Mouse (Mus musculus) embryonic facial prominence, embryonic 14.5 days (tissue): ENCODE measurements around the gene Agrp. TPM values are rescaled to one million over a fixed set of nuclear protein-coding genes. Genes with fewer than 3 reads are reported as not detected.

Source experiments
- ATAC-seq: fragments of 200-750 bp; cut with Nextera tagmentation; 2 replicates; pipeline ENCODE4 v1.8.0; 2017; ENCODE audit warnings: low read depth, moderate number of reproducible peaks, moderate TSS enrichment
- DNase-seq: peaks from one replicate; pipeline ENCODE4 v3.0.0-alpha.2; 2015; ENCODE audit warnings: low spot score
- H3K27ac ChIP-seq: fragments of 300-500 bp; sonication (generic); replicated peaks from 2 replicates; pipeline ENCODE4 v1.5.1; 2014; ENCODE audit warnings: low read depth, mild to moderate bottlenecking, low read length, moderate library complexity
- H3K27me3 ChIP-seq: fragments of 300-500 bp; sonication (generic); replicated peaks from 2 replicates; pipeline ENCODE4 v1.6.1; 2014; ENCODE audit warnings: low read length; ENCODE audit not compliant: control insufficient read depth, insufficient read depth
- H3K36me3 ChIP-seq: fragments of 300-500 bp; sonication (generic); 2 replicates; pipeline ENCODE4 v1.6.1; 2014; ENCODE audit warnings: low read length, mixed read lengths; ENCODE audit not compliant: control insufficient read depth, insufficient read depth
- H3K4me1 ChIP-seq: fragments of 300-500 bp; sonication (generic); 2 replicates; pipeline ENCODE4 v1.6.1; 2014; ENCODE audit warnings: antibody characterized with exemption, low read length; ENCODE audit not compliant: control insufficient read depth, insufficient read depth
- H3K4me2 ChIP-seq: fragments of 300-500 bp; sonication (generic); 2 replicates; pipeline ENCODE4 v1.6.1; 2014; ENCODE audit warnings: low read depth, mild to moderate bottlenecking, low read length, moderate library complexity, mixed read lengths
- H3K4me3 ChIP-seq: fragments of 300-500 bp; sonication (generic); 2 replicates; pipeline ENCODE4 v1.5.1; 2014; ENCODE audit warnings: low read depth, mild to moderate bottlenecking, low read length
- H3K9ac ChIP-seq: fragments of 300-500 bp; sonication (generic); 2 replicates; pipeline ENCODE4 v1.6.1; 2014; ENCODE audit warnings: low read depth, mild to moderate bottlenecking, low read length, moderate library complexity, mixed read lengths
- H3K9me3 ChIP-seq: fragments of 300-500 bp; sonication (generic); 2 replicates; pipeline ENCODE4 v1.6.1; 2016; ENCODE audit warnings: low read length; ENCODE audit not compliant: control insufficient read depth
- WGBS: fragments of 180-500 bp; shearing (Covaris S2); extraction: QIAGEN DNeasy Blood & Tissue Kit; methylation state at CpG from one replicate; pipeline ENCODE4 v1.1.7; 2014; 5-methylcytosine and 5-hydroxymethylcytosine counted together
- polyA plus RNA-seq: library from polyadenylated mRNA; unstranded; fragments of >200 nt; fragmentation: Nextera tagmentation; extraction: Ambion mirVana; gene quantifications from 2 replicates; pipeline ENCODE4 v1.2.1, GENCODE M21; 2014

Gene Agrp
- polyA plus RNA-seq, 1 experiment from 2014 or later: 1.7 TPM

GRCm38 (mm10) chr8:105620211-105620610, 17.0 kb downstream of the Agrp start:
- ATAC-seq (no peak), DNase-seq (no peak)
- Histone ChIP-seq H3K9me3 (no peaks in the 10 kb centered on the region), H3K27ac (no peak overlapping the region), H3K36me3 (peaks cover 85% of the 10 kb centered on the region), H3K4me3 (no peak overlapping the region), H3K4me1 (peaks cover 6% of the 10 kb centered on the region; the same call in 1 of the 2 replicates), H3K4me2 (no peak overlapping the region), H3K9ac (no peak overlapping the region), H3K27me3 (no peaks in the 10 kb centered on the region)
- 89% methylated on average over 19 of the region's 19 CpGs for WGBS

DNA sequence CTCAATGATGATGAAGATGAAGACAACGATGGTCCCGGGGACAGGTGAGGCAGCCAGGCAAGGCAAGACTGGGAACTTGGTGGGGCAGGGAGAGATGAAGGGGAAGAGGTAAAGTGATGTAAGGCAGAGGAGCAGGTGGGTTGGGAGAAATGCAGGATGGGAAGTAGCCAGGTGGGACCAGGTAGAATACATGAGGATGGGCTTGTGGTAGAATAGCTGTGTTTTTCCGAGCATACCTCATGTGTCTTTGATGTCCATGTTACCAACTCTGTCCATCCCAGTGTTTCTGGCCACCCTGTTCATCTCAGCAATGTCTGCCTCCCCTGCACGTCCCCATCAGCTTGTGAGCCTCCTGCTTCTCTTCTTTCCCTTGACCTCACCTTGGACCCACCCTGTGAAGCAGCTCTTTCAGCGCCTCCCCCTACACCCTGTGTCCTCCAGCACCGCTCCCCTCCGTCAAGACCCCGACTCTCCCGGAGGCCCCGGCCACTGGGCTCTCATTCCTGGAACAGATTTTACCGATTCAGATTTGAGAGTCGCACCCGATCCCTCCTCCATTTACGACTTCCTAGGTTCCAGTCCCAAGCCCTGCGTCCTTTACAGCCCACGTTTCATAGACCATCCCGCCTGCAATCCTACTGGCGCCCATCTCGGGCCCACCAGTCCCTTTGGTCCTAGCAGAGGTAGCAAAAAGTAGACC, 18.2 kb downstream of the Agrp start:
- no peak overlapping the region for H3K4me2 ChIP-seq
- DNase-seq (no peak), ATAC-seq (no peak)
- 93% methylated on average over 19 of the region's 19 CpGs for whole genome bisulfite sequencing
- peaks cover 6% of the 10 kb centered on the region; the same call in 1 of the 2 replicates for H3K4me1 ChIP-seq
- H3K27ac ChIP-seq: no peak overlapping the region
- no peak overlapping the region for H3K4me3 ChIP-seq
- no peaks in the 10 kb centered on the region for H3K9me3 ChIP-seq
- H3K27me3 ChIP-seq: no peaks in the 10 kb centered on the region
- peaks cover 85% of the 10 kb centered on the region for H3K36me3 ChIP-seq
- H3K9ac ChIP-seq: no peak overlapping the region

DNA sequence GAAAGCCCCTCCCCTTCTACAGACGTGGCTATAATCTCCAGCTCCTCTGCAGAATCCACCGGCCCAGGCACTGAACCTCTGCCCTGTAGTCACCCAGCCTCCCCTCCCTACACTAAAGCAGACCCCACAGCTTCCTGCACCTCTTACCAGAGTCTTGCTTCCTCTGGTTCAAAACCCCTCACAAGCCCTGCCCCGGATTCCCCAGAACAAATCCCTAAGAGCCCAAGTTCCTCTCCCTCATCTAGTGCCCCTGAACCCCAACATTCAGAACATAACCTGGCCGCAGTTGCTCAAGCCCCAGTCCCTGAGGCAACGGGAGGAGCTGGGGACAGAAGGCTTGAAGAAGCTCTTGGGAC, 18.9 kb downstream of the Agrp start:
- no peak overlapping the region for H3K9ac ChIP-seq
- 84% methylated on average over 5 of the region's 5 CpGs for WGBS
- H3K27me3 ChIP-seq: no peaks in the 10 kb centered on the region
- H3K4me1 ChIP-seq: peaks cover 5% of the 10 kb centered on the region
- H3K4me2 ChIP-seq: no peak overlapping the region
- peaks cover 83% of the 10 kb centered on the region for H3K36me3 ChIP-seq
- no peak overlapping the region for H3K4me3 ChIP-seq
- ATAC-seq (no peak), DNase-seq (no peak)
- no peaks in the 10 kb centered on the region for H3K9me3 ChIP-seq
- no peak overlapping the region for H3K27ac ChIP-seq

DNA sequence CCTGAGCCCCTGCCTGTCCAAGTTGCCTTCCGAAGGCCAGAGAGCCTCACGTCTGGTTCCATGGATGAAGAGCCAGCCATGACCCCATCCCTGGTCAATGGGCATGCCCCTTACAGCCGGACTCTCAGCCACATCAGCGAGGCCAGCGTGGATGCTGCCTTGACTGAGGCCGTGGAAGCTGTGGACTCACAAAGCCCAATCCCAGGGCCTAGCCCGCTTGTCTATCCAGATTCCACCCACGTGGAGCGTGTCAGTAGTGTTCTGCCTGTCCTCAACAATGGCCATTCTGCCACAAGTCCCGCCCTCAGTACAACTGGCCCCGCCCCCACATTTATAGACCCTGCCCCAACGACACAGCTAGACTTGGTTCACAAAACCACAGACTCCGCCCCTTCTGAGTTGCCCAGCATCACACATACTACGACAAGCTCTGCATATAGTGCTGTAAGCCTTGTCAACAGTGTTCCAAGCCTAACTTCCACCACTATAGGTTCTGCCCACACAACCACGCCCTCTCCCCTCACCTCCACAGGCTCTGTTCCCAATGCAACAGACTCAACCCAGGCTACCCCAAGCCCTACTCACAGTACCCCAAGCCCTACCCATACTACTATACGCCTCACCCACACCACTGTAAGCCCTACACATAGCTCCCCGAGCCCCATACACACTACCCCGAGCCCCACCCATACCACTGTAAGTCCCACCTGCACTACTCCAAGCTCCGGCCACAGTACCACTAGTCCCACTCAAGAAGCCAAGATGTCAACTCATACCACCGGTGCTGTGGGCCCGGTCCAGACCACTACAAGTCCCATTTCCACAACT, 19.5 kb downstream of the Agrp start:
- no peak overlapping the region for H3K9ac ChIP-seq
- WGBS: 88% methylated on average over 21 of the region's 21 CpGs
- H3K27ac ChIP-seq: no peak overlapping the region
- peaks cover 4% of the 10 kb centered on the region; the same call in 1 of the 2 replicates for H3K27me3 ChIP-seq
- H3K36me3 ChIP-seq: peaks cover 78% of the 10 kb centered on the region
- no peak overlapping the region for H3K4me3 ChIP-seq
- H3K9me3 ChIP-seq: no peaks in the 10 kb centered on the region
- peaks cover 6% of the 10 kb centered on the region for H3K4me1 ChIP-seq
- ATAC-seq (no peak), DNase-seq (no peak)
- H3K4me2 ChIP-seq: no peak overlapping the region

DNA sequence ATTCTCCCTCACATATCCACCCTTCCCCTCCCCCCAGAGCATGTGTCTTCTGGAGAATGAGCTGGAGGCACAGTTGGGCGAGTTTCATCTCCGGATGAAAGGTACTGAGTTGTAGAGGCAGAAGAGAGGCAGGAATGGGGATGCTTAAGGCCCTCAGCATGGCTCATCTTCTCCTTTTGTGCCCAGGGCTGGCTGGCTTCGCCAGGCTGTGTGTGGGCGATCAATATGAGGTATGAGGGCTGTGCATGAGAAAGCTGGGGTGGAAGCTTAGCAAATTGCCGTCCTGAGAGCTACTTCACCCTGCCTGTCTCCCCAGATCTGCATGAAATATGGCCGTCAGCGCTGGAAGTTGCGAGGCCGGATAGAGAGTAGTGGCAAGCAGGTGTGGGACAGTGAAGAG, 21.3 kb downstream of the Agrp start:
- no peak overlapping the region for H3K27ac ChIP-seq
- H3K36me3 ChIP-seq: peaks cover 61% of the 10 kb centered on the region
- ATAC-seq: no peak
- no peak overlapping the region for H3K4me2 ChIP-seq
- H3K9me3 ChIP-seq: no peaks in the 10 kb centered on the region
- H3K4me1 ChIP-seq: peaks cover 6% of the 10 kb centered on the region
- DNase-seq: no peak
- H3K9ac ChIP-seq: no peak overlapping the region
- peaks cover 14% of the 10 kb centered on the region; the same call in 1 of the 2 replicates for H3K27me3 ChIP-seq
- WGBS: 94% methylated on average over 9 of the region's 9 CpGs
- H3K4me3 ChIP-seq: no peak overlapping the region

DNA sequence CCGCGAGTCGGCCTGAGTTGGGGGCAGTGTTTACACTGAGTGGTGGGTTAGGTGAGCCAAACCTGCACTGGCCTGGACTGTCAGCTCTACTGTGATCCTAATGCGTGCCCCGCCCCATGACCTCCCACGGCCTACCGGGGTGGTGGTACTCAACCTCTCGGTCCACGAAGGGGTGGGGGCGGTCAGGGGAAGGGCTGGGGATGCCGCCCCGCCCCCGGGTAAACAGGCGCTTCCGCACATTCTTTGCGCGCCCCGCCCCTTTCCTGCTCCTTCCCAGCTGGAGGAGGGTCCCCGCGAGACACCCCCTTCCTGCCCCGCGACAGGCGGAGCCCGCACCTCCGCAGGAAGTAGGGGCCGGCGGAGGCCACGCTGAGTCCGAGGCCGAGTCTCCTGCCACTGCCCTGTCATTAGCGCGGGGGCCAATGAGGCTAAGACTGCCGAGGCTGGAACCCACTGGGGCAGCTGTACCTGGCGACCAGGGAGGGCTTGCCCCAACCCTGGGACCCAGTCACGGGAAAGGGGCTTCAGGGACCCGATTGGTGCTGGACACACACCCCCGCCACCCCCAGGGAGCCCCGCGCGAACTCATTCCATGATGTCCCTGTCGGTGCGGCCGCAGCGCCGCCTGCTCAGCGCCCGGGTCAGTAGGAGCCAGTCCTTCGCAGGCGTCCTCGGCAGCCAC, 23.2 kb downstream of the Agrp start:
- Histone ChIP-seq H3K4me3 (peak overlapping the region; percentile 51), H3K36me3 (peaks cover 41% of the 10 kb centered on the region), H3K4me2 (peak overlapping the region; percentile 98), H3K9me3 (no peaks in the 10 kb centered on the region), H3K4me1 (peaks cover 6% of the 10 kb centered on the region), H3K27ac (no peak overlapping the region), H3K27me3 (peaks cover 14% of the 10 kb centered on the region; the same call in 1 of the 2 replicates), H3K9ac (peak overlapping the region; percentile 65)
- 5% methylated on average over 28 of the region's 50 CpGs for WGBS
- DNase-seq (peak; percentile 74), ATAC-seq (peak; percentile 55)

- H3K27ac ChIP-seq: no peak overlapping the region
- ATAC-seq (0 out of 2 replicates have a peak, but pooled peaks have one; percentile 17), DNase-seq (no peak)
- WGBS: 4% methylated on average over 20 of the region's 20 CpGs
- peaks cover 32% of the 10 kb centered on the region for H3K36me3 ChIP-seq
- H3K9me3 ChIP-seq: no peaks in the 10 kb centered on the region
- H3K4me1 ChIP-seq: peaks cover 6% of the 10 kb centered on the region
- H3K9ac ChIP-seq: peak overlapping the region; percentile 31; the same call in 1 of the 2 replicates
- H3K4me2 ChIP-seq: peak overlapping the region; percentile 98
- peaks cover 14% of the 10 kb centered on the region; the same call in 1 of the 2 replicates for H3K27me3 ChIP-seq
- H3K4me3 ChIP-seq: peak overlapping the region; percentile 51
Observed at GRCm38 (mm10) chr8:105613037-105613436, 24.2 kb downstream of the Agrp start.

DNA sequence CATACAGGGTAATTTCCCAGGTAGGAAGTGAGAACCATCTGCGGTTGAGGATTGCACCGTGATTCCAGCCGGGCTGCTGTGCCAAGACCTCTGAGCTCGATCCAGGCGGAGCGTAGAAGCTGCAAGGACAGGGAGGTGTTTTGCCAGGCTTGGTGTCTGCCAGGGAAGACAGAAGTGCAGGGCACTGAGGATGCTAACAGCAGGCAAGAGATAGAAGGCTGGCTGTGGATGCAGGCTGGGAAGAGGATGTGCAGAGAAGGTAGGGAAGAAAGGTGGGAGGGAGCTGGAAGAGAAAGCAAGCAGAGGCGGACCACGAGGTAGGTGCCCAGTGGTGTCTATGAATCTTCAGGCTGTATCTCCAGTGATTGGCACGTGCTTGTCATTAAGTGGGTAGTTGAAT, 25.4 kb downstream of the Agrp start:
- ATAC-seq (no peak), DNase-seq (no peak)
- Histone ChIP-seq H3K9me3 (no peaks in the 10 kb centered on the region), H3K27ac (no peak overlapping the region), H3K9ac (no peak overlapping the region), H3K4me3 (no peak overlapping the region), H3K36me3 (peaks cover 20% of the 10 kb centered on the region), H3K4me2 (no peak overlapping the region), H3K4me1 (peaks cover 10% of the 10 kb centered on the region), H3K27me3 (peaks cover 14% of the 10 kb centered on the region; the same call in 1 of the 2 replicates)
- WGBS: 86% methylated on average over 9 of the region's 9 CpGs
